Mouse (Mus musculus): ENCODE results near the gene Lefty2.
"Not testable (repeated sequence)": the region's sequence is repeated elsewhere in the genome, so short reads cannot be mapped to it uniquely, and the experiment has no call there.

The Lefty2 gene

DNA sequence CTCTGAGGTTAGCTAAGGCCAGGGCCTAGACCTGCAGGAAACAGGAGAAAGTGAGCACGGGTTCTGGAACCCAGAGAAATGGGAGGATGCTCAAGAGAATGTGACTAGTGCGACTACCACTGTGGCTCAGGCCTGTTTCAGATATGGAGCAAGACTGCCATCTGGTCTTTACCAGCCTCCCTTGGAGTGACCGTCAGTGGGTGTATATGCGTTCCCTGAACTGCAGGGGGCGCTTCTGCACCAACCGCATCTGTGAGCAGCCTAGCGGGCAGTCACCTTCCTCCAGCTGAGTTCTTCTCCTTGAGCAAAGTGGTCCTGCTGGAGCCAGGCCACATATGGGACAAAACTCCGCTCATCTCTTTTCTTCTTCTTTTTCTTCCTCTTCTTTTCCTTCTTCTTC lies 26.8 kb downstream of the Lefty2 start:
- in situ Hi-C loops (cut with MboI; ENCODE audit: low pct_unique_long_range_greater_than_20kb in 1 of 2, low sequenced_read_pairs in 2 of 2, unreplicated experiment in 1 of 2): loop anchor here (5.0 kb wide), 2 partner anchors 32 to 53 kb away; no protein-coding TSS in a partner anchor

DNA sequence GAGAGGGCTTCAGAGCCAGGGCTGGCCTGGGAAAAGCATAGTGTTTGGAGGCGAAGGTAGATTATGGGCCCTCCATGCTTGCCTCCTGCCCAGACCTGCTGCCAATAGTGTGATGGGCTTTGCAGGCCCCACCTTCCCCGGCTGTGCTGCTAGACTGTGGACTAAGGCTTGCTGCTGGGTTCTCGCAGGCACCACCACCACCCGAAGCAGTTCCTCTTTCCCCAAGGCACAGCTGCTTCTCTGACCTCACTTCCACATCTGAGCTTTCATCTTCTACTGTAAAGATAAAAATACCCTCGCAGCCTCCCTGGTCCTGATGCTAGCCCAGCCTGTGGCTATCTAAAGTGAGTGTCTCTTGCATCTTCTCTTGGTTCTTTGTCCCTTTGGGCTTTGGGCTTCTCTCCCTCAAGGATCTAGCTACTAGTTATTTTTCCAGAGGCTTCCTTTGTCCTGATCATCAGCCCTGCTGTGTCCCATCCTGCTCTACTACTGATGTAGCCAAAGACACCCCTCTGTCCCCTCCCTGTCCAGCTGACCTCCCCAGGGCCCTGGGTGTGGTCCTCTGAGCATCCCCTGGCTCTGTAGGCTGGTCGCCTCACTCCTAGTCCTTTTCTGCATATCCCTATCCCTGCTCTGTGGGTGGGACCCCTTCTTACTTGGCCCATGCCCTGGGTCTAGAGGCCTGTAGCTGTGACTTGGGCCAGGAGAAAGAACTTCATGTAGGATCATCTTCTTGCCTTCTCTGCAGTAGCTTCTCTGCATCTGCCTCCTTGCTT lies 29.6 kb downstream of the Lefty2 start:
- in situ Hi-C loops (cut with MboI; ENCODE audit: low pct_unique_long_range_greater_than_20kb in 1 of 2, low sequenced_read_pairs in 2 of 2, unreplicated experiment in 1 of 2): loop anchor here (5.0 kb wide), 2 partner anchors 35 to 50 kb away; no protein-coding TSS in a partner anchor

GRCm38 (mm10) chr1:180924737-180925136 lies 31.8 kb downstream of the Lefty2 start:
- in situ Hi-C loops (cut with MboI; ENCODE audit: low pct_unique_long_range_greater_than_20kb in 1 of 2, low sequenced_read_pairs in 2 of 2, unreplicated experiment in 1 of 2): loop anchor here (5.0 kb wide), 2 partner anchors 37 to 48 kb away; no protein-coding TSS in a partner anchor

GRCm38 (mm10) chr1:180926286-180926685 lies 33.4 kb downstream of the Lefty2 start:
- in situ Hi-C loops (cut with MboI; ENCODE audit: low pct_unique_long_range_greater_than_20kb in 1 of 2, low sequenced_read_pairs in 2 of 2, unreplicated experiment in 1 of 2): no loop called here

DNA sequence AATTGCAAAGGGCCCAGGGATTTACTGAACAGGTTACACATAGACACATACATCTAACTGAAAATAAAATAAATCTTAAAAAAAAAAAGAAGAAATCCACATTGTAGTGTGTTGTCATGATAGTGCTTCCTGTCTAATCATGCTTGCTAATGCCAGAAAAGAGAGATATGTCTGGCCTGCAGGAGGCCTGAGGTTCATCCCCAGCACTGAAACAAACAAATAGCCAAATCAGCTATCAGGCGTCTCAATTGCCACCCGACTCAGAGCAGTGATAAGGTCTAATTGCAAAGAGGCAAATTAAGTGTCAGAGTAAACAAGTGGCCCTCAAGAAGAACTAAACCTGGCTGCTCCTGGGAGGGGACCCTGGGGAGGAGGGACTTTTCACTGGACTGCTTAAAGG lies 36.7 kb downstream of the Lefty2 start:
- in situ Hi-C loops (cut with MboI; ENCODE audit: low pct_unique_long_range_greater_than_20kb in 1 of 2, low sequenced_read_pairs in 2 of 2, unreplicated experiment in 1 of 2): no loop called here

- in situ Hi-C loops (cut with MboI; ENCODE audit: low pct_unique_long_range_greater_than_20kb in 1 of 2, low sequenced_read_pairs in 2 of 2, unreplicated experiment in 1 of 2): no loop called here
Measured at GRCm38 (mm10) chr1:180931106-180931505, 38.2 kb downstream of the Lefty2 start.

DNA sequence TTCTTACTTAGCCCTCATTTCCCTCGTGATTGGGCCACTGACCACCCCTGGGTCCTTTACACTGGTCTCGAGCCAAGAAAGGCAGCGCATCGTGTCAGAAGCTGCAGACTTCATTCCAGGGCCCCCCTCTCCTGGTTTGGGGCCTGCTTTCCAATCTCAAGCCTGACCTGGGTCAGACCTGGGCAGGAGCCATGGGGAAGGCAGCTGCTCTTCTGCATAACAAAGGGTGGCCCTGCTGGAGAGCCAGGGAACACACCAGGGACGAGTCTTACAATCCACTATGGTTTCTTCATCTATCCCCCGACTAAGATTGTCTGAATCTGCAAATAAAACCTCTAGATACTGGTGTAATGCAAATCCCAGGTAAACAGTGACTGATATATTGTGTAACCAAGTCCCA lies 40.8 kb downstream of the Lefty2 start:
- in situ Hi-C loops (cut with MboI; ENCODE audit: low pct_unique_long_range_greater_than_20kb in 1 of 2, low sequenced_read_pairs in 2 of 2, unreplicated experiment in 1 of 2): no loop called here

GRCm38 (mm10) chr1:180934467-180935419 lies 41.8 kb downstream of the Lefty2 start, which contains the start of gene Lefty1:
Gene Lefty1 (plus strand): TSS chr1:180935022.
- in situ Hi-C loops (cut with MboI; ENCODE audit: low pct_unique_long_range_greater_than_20kb in 1 of 2, low sequenced_read_pairs in 2 of 2, unreplicated experiment in 1 of 2): no loop called here

GRCm38 (mm10) chr1:180936610-180937398 lies 43.9 kb downstream of the Lefty2 start:
- in situ Hi-C loops (cut with MboI; ENCODE audit: low pct_unique_long_range_greater_than_20kb in 1 of 2, low sequenced_read_pairs in 2 of 2, unreplicated experiment in 1 of 2): not testable (repeated sequence)

- in situ Hi-C loops (cut with MboI; ENCODE audit: low pct_unique_long_range_greater_than_20kb in 1 of 2, low sequenced_read_pairs in 2 of 2, unreplicated experiment in 1 of 2): not testable (repeated sequence)
Measured at GRCm38 (mm10) chr1:180937631-180938030, 44.7 kb downstream of the Lefty2 start.

GRCm38 (mm10) chr1:180938781-180939180 lies 45.9 kb downstream of the Lefty2 start:
- in situ Hi-C loops (cut with MboI; ENCODE audit: low pct_unique_long_range_greater_than_20kb in 1 of 2, low sequenced_read_pairs in 2 of 2, unreplicated experiment in 1 of 2): not testable (repeated sequence)

DNA sequence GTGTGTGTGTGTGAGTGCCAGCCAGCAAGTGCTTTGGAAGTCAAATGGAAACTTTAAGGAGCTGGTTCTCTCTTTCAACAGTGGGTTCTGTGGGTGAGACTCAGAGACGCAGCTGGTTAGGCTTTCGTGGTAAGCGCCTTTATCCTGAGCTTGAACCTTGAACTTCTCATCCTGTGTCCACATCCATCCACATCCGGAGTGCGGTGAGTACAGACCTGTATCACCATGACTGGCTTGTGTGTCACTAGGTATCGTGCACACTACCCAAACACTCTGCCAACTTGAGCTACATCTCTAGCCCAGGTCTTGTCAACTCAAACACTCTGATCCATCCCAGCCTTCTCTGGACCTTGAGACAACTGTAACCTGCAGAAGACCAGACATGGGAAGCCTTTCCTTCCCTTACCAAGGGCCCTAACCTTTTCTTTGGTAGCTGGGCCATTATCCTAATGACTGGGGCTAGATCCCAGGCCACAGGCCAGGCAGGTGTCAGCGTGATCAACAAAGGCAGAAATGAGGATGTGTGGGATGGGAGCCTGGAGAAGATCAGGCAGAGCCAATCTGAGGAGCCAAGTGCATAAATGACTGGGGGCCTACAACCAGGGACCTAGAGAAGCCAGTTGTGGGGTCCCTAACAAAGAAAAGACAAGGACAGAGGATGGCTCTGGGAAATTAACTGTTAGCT lies 48.0 kb downstream of the Lefty2 start:
- in situ Hi-C loops (cut with MboI; ENCODE audit: low pct_unique_long_range_greater_than_20kb in 1 of 2, low sequenced_read_pairs in 2 of 2, unreplicated experiment in 1 of 2): no loop called here

GRCm38 (mm10) chr1:180941726-180942125 lies 48.8 kb downstream of the Lefty2 start:
- in situ Hi-C loops (cut with MboI; ENCODE audit: low pct_unique_long_range_greater_than_20kb in 1 of 2, low sequenced_read_pairs in 2 of 2, unreplicated experiment in 1 of 2): no loop called here

DNA sequence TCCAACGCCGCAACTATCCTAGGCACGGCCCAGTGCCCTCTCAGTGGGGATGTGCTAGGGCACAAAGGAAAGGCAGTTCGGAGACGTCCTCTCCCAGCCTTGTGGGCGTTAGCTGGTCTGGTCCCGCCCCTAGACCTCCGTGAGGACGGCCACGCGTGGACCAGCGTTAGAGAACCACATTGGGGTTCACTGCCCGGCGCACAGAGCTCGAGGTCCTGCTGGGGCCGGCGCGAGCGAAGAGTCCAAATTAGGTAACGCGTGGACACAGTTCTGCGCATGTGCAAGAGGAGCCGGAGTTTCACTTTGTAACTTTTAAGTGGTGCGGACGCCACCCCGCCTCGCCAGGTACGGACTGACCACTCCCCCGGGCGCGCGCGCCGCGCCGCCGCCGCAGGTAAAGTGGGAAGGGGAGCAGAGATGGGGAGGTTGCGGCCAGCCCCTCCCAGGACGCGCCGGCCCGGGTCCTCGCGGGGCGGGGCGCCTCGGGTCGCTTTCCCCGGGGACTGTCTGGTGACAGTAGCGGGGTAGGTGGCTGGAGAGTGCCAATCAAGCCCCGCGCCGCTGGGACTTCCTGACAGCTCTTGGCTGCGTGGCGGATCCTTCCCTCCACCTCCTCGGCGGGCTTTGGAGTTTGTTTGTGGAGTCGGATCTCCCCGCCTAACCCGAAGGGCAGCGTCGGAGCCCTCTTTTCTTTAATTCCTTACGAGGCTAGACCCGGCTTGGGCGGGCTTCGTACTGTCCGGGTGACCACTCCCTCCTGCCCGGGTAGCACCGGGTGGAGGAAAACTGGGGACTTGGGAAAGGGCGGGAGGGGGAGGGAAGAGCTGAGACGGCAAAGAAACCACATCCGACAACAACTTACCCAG lies 49.5 kb downstream of the Lefty2 start, which contains the start of gene Tmem63a:
Gene Tmem63a (plus strand): TSS at position 179 of the 866 bp plus-strand sequence.
- in situ Hi-C loops (cut with MboI; ENCODE audit: low pct_unique_long_range_greater_than_20kb in 1 of 2, low sequenced_read_pairs in 2 of 2, unreplicated experiment in 1 of 2): no loop called here

GRCm38 (mm10) chr1:180943032-180943644 lies 50.2 kb downstream of the Lefty2 start:
- in situ Hi-C loops (cut with MboI; ENCODE audit: low pct_unique_long_range_greater_than_20kb in 1 of 2, low sequenced_read_pairs in 2 of 2, unreplicated experiment in 1 of 2): no loop called here

DNA sequence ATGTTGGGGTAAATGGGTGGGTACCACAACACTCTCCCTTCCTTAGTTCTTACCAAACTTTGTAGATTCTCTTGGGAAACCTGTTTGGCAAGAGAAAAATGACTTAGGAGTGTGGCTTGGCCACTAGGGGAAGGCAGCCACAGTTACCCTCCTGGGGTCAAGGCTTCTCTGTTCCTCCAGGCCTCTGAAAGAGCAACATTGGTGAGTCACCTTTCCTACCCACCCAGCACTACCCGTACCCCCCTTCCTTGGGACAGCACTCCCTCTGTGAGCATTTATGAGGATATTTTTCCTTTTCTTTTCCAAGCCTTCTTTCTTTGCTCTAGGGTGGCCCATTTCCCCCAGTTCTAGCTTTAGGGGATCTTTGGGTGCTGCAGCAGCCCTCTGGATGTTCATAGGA lies 51.0 kb downstream of the Lefty2 start:
- in situ Hi-C loops (cut with MboI; ENCODE audit: low pct_unique_long_range_greater_than_20kb in 1 of 2, low sequenced_read_pairs in 2 of 2, unreplicated experiment in 1 of 2): no loop called here

DNA sequence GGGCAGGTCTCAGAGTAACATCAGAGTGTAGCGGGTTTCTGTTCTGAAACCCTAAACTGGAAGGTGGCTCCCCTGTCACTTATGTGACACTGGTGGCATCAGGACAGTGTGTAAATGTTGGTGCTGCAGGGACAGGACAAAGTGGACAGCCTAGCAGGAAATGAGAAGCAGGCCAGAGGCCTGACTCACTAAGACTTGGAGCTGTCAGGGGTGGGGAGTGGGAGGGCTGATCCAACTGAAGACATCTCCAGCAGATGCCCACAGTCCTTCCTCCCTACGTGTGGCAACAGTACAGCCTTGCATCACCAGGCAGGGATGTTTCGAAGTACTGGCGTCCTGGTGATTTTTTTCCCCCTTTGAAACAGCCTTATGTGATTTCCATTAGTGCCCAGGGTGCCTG lies 51.6 kb downstream of the Lefty2 start:
- in situ Hi-C loops (cut with MboI; ENCODE audit: low pct_unique_long_range_greater_than_20kb in 1 of 2, low sequenced_read_pairs in 2 of 2, unreplicated experiment in 1 of 2): no loop called here
